Mouse (Mus musculus) brown adipose tissue, adult 24 weeks (tissue): ENCODE data around the gene 1190005I06Rik. TPM values are rescaled to one million over a fixed set of nuclear protein-coding genes. Genes with fewer than 3 reads are reported as not detected.

ENCODE experiments used
- H3K27ac ChIP-seq: fragments of 200-500 bp; replicated peaks from 2 replicates; pipeline ENCODE4 v1.5.1; 2012; ENCODE audit warnings: low read depth, mild to moderate bottlenecking, low read length
- H3K4me1 ChIP-seq: fragments of 200-500 bp; 2 replicates; pipeline ENCODE4 v1.6.1; 2012; ENCODE audit warnings: low read length, mixed read lengths; ENCODE audit not compliant: control insufficient read depth, insufficient read depth, insufficient read length
- H3K4me3 ChIP-seq: fragments of 200-500 bp; 2 replicates; pipeline ENCODE4 v1.5.1; 2012; ENCODE audit warnings: low read depth, mild to moderate bottlenecking, low read length, moderate library complexity; ENCODE audit not compliant: insufficient read depth
- polyA plus RNA-seq: library from polyadenylated mRNA; stranded (reverse); fragments of >200 nt; gene quantifications from 2 replicates; pipeline ENCODE4 v1.2.4, GENCODE M21; 2012; ENCODE audit not compliant: missing spikeins, insufficient read depth, insufficient read length

The 1190005I06Rik gene
- polyA plus RNA-seq, 1 experiment, result 62.6 TPM

DNA sequence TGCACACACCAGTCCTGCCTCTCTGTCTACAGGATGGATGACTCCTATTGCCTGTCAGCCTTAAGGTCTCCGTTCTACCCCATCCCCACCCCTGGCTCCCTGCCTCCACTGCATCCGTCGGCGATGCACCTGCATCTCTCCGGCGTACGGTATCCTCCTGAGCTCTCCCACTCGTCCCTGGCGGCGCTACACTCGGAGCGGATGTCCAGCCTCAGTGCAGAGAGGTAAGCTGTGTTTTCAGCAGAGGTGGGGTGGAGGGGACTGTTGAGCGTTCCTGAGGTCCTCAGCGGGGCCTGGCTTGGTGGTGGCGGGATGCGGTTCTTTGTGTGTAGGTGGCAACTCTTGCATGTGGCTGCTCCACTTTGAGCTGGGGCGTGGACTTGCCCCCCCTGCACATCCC, 79.7 kb downstream of the 1190005I06Rik start:
- Histone ChIP-seq H3K4me1 (peaks cover 9% of the 10 kb centered on the region), H3K4me3 (no peak overlapping the region), H3K27ac (no peak overlapping the region)

GRCm38 (mm10) chr8:120566681-120567080, 80.8 kb downstream of the 1190005I06Rik start:
- H3K27ac ChIP-seq, result no peak overlapping the region
- peaks cover 10% of the 10 kb centered on the region for H3K4me1 ChIP-seq
- no peak overlapping the region for H3K4me3 ChIP-seq

GRCm38 (mm10) chr8:120565151-120565711, 82.2 kb downstream of the 1190005I06Rik start:
- H3K4me1 ChIP-seq, result peaks cover 10% of the 10 kb centered on the region
- H3K27ac ChIP-seq, result no peak overlapping the region
- no peak overlapping the region for H3K4me3 ChIP-seq

DNA sequence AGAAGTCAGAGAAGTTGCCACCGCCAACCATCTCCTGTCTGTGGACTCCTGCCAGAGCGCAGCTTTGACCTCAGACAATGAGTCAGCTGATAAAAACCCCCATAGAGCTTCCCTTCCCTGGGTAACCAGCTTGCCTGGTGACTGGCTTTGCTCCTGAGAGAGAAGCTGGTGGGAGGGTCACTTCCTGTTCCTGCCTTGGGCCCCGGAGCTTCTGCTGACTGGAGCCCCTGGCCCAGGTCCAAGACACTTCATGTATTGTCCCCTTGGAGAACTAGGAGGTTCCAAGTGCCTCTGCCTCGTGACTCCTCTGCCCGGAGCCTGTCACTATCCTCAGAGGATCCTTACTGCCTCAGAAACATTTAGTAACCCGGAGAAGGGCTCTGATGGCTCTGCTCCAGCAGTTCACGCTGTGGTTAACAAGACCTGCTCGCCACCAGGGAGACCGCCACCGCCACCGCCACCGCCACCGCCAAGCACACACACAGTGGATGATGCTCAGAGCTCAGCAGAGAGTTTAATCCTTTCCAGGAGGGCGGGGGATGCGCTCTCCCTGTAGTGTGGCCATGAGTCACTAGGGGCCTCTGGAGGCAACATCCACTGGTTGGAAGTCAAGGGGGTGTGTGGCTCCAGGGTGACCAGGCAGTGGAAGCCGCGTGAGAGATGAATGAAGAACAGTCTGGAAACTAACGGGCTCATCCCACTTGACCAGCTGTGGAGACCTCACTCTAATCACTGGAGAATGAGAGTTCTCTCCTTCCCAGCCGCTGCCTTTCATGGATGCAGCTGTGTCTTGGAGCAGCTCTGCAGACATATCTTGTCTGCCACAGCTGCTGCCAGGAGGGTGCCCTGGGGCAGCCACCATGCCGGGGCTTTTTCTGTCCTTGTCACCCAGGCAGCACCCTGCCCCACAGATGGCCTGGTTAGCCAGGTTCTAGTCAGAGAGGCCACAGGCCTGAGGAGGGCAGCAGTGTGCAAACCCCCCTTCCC, 83.3 kb downstream of the 1190005I06Rik start:
- Histone ChIP-seq H3K27ac (peak overlapping the region; percentile 60), H3K4me3 (no peak overlapping the region), H3K4me1 (peaks cover 10% of the 10 kb centered on the region)

DNA sequence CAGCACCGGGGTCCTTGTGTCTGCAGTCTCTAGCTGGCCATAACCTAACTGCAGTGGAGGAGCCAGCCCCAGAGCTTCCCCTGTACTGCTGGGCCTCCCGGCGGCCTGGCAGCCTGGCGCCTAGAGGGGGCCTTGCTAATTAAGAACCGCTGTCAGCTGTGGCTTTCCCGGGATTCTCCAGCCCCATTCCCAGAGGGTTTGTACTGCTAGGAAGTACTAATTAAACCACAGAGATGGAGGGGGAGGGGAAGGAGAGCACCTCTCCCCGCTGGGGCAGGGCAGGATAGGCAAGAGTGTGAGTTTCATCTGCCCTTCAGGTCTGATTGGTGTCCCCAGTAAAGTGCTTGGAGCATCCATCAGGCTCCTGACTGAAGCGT, 84.1 kb downstream of the 1190005I06Rik start:
- peaks cover 10% of the 10 kb centered on the region for H3K4me1 ChIP-seq

DNA sequence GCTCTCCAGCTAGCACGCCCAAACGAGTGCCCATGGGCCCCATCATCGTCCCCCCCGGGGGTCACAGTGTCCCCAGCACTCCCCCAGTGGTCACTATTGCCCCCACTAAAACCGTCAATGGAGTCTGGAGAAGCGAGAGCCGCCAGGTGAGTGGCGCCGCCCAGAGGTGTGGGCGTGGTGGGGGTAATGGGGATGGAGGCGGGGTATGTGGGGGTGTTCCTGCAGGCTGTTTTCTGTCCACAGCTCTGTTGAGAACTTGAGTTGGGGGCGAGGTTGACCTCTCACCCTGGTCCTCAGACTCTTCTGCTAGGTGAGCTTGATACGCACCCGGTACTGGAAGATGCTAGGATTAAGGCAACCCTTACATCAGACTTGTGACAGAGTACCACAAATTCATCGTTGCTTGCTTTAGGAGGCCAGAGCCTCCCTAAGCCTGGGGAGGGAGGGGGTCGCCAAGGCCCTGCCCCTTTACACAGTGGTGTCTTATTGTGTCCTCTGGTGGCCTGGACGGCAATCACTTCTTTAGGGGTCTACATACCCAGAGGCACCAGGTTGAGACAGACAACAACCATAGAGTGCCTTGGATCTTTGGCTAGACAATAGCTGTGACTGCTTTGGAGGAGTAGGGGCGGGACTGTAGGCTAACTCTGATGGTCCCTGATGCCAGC, 84.6 kb downstream of the 1190005I06Rik start:
- peaks cover 10% of the 10 kb centered on the region for H3K4me1 ChIP-seq
- 0 out of 2 replicates have a peak overlapping the region, but pooled peaks have one; percentile 60 for H3K27ac ChIP-seq
- H3K4me3 ChIP-seq, result no peak overlapping the region

More for the DNA sequence above, 84.1 kb downstream of the 1190005I06Rik start:
- Histone ChIP-seq H3K4me3 (no peak overlapping the region), H3K27ac (peak overlapping the region; percentile 60)

- no peak overlapping the region for H3K4me3 ChIP-seq
- no peak overlapping the region for H3K27ac ChIP-seq
- peaks cover 15% of the 10 kb centered on the region for H3K4me1 ChIP-seq
Observed at GRCm38 (mm10) chr8:120561539-120562435, 85.6 kb downstream of the 1190005I06Rik start.

- Histone ChIP-seq H3K4me3 (no peak overlapping the region), H3K4me1 (peaks cover 23% of the 10 kb centered on the region), H3K27ac (no peak overlapping the region)
Observed at GRCm38 (mm10) chr8:120560535-120560934, 86.9 kb downstream of the 1190005I06Rik start.

DNA sequence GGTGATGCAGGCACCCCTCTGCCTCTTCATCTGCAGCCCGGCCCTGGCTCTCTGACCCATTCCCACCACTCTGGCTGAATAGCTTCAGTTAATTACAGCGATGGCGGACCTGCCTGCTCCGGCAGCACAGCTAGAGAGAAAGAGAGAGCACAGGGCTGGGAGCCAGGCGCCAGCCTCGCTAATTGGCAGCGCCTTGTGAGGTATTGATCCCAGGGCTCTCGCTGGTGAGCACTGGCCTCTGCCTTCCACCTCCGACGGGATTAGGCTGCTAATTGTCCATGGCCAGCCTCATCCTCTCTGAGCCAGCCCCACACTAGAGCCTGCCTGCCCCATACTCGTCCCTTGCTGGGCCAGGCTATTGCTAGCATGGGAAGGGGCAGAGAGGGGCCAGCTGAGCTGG, 87.8 kb downstream of the 1190005I06Rik start:
- Histone ChIP-seq H3K4me3 (no peak overlapping the region), H3K27ac (no peak overlapping the region), H3K4me1 (peaks cover 23% of the 10 kb centered on the region)

Other genes with a start within 250 kb of the 1190005I06Rik start
- gene Gins2, start 58.3 kb downstream of the 1190005I06Rik start, polyA plus RNA-seq, result 5.4 and 6.5 TPM in 2 replicates
- gene Gm27021, start 20.4 kb upstream of the 1190005I06Rik start, polyA plus RNA-seq, result not detected in 2 replicates
- 3,967 and 4,844 TPM in 2 replicates for gene Cox4i1, start 20.6 kb upstream of the 1190005I06Rik start, polyA plus RNA-seq
- gene Emc8, start 20.9 kb upstream of the 1190005I06Rik start, polyA plus RNA-seq, result 78.9 and 99.3 TPM in 2 replicates
- gene Irf8, start 88.7 kb upstream of the 1190005I06Rik start, polyA plus RNA-seq, result 2.3 and 4.2 TPM in 2 replicates